Mouse (Mus musculus): Measurements from ENCODE around the gene H2al1d.
"Not testable (repeated sequence)": the region's sequence is repeated elsewhere in the genome, so short reads cannot be mapped to it uniquely, and the experiment has no call there.

GRCm38 (mm10) chrX:11308524-11308923 lies at the start of gene H2al1d:
- not testable (repeated sequence) for TF ChIP-seq CTCF (IDR thresholded peaks at IDR 0.05; ENCODE audit: control insufficient read depth, insufficient read depth, insufficient read length); USF1 (IDR thresholded peaks at IDR 0.05; ENCODE audit: low read depth); MYOD1 (IDR thresholded peaks at IDR 0.05; ENCODE audit: control insufficient read depth, insufficient read length, low read depth); MAX (IDR thresholded peaks at IDR 0.05); MYOG (IDR thresholded peaks at IDR 0.05; ENCODE audit: control insufficient read depth, extremely low read depth, insufficient read length); FOSL1 (IDR thresholded peaks at IDR 0.05; ENCODE audit: insufficient read depth, low read length, poor library complexity, severe bottlenecking)

Measured in C2C12 (cell line).